Mouse (Mus musculus) ovary, postnatal 14 days (tissue): ENCODE results near the gene Cpne1.

ENCODE experiments used
- DNase-seq: peaks from one replicate; pipeline ENCODE4 v3.0.0; 2022; ENCODE audit warnings: low spot score

Gene Cpne1

GRCm38 (mm10) chr2:156079674-156080073 is 32.1 kb downstream of the Cpne1 start:
- DNase-seq = no peak

- DNase-seq = no peak
These were observed 32.6 kb downstream of the Cpne1 start for GRCm38 (mm10) chr2:156079183-156079560.

GRCm38 (mm10) chr2:156078421-156079182 is 33.2 kb downstream of the Cpne1 start:
- DNase-seq = no peak

GRCm38 (mm10) chr2:156077461-156077860 is 34.3 kb downstream of the Cpne1 start:
- no peak for DNase-seq

GRCm38 (mm10) chr2:156073725-156074124 is 38.0 kb downstream of the Cpne1 start:
- DNase-seq = no peak

GRCm38 (mm10) chr2:156071236-156071635 is 40.5 kb downstream of the Cpne1 start:
- no peak for DNase-seq

DNA sequence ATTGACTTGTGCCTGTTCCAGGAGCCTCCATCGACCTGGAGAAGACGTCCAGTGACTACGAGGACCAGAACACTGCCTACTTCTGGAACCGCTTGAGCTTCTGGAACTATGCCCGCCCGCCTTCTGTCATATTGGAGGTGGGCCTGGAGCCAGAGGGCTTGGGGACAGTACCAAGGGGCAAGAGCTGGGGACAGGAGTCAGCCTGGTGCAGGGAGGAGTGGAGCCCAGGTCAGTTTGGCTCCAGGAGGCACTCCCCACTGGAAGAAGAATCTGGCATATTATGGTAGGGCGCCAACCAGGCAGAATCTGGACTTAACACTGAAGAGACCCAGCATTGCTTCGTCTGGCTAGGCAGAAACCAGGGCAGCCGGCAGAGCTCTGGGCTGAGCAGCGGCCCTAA is 43.8 kb downstream of the Cpne1 start:
- no peak for DNase-seq

DNA sequence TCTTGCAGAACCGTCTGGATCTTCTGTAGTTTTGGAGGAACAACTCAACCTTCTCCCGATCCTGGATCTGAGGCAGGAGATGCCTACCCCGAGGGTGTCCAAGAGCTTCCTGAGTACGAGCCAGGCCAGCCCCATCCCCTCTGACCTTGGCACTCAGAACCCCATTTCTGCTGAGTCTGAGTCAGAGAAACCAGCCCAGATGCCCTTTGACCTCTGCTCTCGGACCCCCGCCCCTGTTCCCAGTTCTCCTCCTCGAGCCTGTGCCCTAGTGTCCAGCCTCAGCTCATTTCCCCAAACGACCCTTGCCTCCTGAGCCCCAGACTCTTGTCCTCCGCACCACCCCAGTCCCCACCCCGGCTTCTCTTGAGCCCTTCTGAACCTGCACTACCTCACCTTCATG is 45.6 kb downstream of the Cpne1 start:
- DNase-seq = no peak

DNA sequence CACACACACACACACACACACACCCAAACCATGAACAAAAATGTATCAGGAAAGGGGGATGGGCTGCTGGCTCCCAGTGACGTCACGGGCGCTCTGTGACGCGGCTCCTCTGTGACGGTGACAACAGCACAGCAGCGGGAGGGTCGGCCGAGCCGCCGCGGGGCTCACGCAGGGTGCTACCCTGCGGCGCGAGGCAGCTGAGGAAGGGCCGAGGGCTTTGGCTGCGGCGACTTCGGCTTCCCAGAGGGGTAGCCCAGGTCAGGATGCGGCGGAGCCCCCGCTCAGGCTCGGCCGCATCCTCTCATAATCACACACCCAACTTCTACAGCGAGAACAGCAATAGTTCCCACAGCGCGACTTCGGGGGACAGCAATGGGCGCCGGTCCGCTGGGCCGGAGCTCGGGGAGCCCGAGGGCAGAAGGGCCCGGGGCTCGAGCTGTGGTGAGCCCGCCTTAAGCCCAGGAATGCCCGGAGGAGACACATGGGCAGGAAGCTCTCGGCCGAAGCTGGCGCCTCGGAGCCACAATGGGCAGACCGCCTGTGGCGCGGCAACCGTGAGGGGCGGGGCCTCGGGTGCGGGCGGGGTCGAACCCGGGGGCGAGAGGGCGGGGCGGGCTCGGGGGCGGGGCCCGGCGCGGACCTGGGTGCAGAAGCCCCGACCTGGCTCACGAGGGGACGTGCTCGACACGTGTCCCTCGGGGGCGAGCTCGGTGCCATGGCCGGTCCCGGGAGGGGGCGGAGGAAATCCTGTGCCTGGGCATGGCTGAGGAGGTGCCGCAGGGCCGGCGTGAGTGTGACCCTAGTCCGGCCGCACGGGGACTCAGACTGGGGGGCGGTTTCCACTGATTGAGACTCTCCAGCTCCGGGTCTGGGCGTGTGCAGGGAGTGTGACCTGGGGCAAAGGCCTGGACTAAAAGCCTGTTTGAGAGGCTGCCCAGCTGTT is 46.4 kb downstream of the Cpne1 start, which contains the start of gene Spag4:
Gene Spag4 (plus strand): TSS at position 77 of the 943 bp plus-strand sequence.
- DNase-seq = peak; percentile 56

DNA sequence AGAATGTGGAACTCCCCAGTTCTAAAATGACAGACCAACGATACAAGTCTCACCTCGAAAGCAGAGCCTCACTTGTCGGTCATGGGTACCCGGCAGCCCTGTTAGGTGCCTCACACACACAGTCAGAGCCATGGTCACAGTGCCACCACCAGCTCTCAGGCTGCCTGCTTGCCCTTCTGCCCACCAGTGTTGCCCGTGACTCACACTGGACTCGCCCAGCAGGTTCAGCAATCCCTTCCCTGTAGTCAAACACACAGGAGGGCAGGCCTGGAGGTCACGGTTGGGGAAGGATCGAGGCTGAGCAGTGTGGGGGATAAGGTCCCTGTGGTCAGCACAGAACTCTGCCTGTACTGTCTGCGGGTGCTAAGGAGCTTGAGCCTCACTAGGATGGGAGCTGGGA is 58.9 kb downstream of the Cpne1 start, which contains the start of gene Fer1l4:
Gene Fer1l4 (minus strand): TSS at position 132 of the 400 bp plus-strand sequence.
- DNase-seq = no peak

DNA sequence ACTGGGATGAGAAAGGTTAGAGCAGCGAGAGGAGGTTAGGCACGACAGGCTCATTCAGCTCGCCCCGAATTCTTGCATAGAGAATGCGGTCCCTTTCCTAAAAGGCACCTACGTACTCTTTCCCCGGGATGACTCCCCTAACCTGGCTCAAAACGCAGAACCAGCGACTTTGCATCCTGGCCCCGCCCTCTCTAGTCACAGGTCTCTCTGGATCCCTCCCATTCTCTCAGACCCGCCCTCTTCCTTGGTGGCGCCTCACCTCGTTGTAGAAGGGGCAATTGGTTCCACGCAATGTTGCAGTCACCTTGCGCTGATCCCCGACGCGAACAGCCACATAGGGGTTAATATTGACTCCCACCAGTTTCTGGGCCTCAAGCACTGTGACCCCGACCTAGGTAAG is 63.8 kb downstream of the Cpne1 start:
- no peak for DNase-seq

DNA sequence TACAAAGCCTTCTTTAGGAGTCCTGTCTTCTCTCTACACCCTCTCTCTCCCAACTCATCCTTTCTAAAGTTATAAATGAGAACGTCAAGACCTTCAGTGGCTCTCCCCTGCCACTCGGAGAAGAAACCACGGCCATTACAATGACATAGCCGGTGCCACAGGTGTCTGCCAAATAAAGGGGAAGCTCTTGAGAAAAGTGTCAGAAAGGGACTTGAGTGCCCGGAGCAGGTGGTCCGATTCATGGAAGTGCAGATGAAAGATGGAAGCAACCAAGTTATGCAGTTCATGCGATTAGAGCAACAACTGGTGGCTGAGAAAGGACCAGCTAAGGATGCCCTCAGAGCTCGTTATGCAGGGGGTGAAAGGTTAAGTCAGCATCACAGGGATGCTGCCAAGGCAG is 68.9 kb downstream of the Cpne1 start:
- no peak for DNase-seq

GRCm38 (mm10) chr2:156039390-156039789 is 72.4 kb downstream of the Cpne1 start:
- DNase-seq = no peak

DNA sequence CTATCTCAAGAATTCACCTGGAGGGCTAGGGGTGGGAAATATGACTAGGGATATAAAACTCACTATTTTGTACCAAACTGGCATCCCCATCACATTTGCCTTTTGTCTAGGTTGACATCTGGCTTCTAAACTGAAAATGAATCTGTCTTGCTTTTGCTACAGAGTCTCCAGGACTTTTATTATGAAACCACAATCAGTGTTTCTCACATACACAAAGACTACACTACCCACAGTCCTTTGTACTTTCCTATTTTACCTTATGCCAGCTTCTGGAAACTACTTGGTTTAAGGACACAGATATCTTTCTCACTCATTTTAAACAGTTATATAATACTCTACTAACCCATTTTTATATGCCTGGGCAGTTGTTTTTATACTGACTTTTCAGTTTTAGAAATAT is 86.3 kb downstream of the Cpne1 start:
- DNase-seq = no peak
